Mouse (Mus musculus): Measurements from ENCODE around the gene Larp1b.

DNA sequence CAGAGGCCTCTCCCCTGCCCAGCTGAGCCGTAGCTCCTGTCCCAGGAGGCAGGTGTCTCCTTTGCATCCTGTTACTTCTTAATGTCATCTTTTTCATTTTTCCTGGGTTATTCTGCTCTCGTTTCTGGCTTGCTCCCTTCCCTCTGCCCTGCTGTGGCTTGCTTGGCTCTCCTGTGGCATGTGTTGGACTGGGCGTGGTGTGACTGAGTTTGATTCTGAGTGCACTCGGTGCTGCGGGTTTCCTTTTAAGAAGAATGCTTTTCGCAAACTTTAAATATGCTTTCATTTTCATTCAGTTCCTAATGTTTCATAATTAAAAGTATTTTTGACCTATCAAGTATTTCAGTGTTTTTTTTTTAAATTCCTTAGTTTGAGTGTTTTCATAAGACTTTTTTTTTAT is 65.3 kb downstream of the Larp1b start:
- TF ChIP-seq CTCF (IDR thresholded peaks at IDR 0.05; ENCODE audit: low read depth, low read length) (no peak), GATA1 (IDR thresholded peaks at IDR 0.05; ENCODE audit: borderline replicate concordance, low read length) (no peak)

Measured in G1E (cell line).